Mouse (Mus musculus) liver, embryonic 13.5 days (tissue): Measurements from ENCODE around the gene Gm9736. TPM values are rescaled to one million over a fixed set of nuclear protein-coding genes. Genes with fewer than 3 reads are reported as not detected.
"Not testable (repeated sequence)": the region's sequence is repeated elsewhere in the genome, so short reads cannot be mapped to it uniquely, and the experiment has no call there.

Experiments
- ATAC-seq: fragments of 200-750 bp; cut with Nextera tagmentation; 2 replicates; pipeline ENCODE4 v1.8.0; 2017; ENCODE audit warnings: low read depth, mild to moderate bottlenecking, moderate number of reproducible peaks, moderate library complexity
- DNase-seq: peaks from one replicate; pipeline ENCODE4 v3.0.0; 2022
- H3K27ac ChIP-seq: fragments of 300-500 bp; sonication (generic); 2 replicates; pipeline ENCODE4 v1.5.1; 2015; ENCODE audit warnings: moderate library complexity, mild to moderate bottlenecking, inconsistent platforms
- H3K27me3 ChIP-seq: fragments of 300-500 bp; sonication (generic); 2 replicates; pipeline ENCODE4 v1.6.1; 2015; ENCODE audit warnings: mild to moderate bottlenecking, inconsistent platforms
- H3K36me3 ChIP-seq: fragments of 300-500 bp; sonication (generic); 2 replicates; pipeline ENCODE4 v1.6.1; 2015; ENCODE audit warnings: mild to moderate bottlenecking, inconsistent platforms
- H3K4me1 ChIP-seq: fragments of 300-500 bp; sonication (generic); replicated peaks from 2 replicates; pipeline ENCODE4 v1.6.1; 2015; ENCODE audit warnings: inconsistent platforms
- H3K4me2 ChIP-seq: fragments of 300-500 bp; sonication (generic); 2 replicates; pipeline ENCODE4 v1.6.1; 2015; ENCODE audit warnings: inconsistent platforms, mild to moderate bottlenecking, moderate library complexity
- H3K4me3 ChIP-seq: fragments of 300-500 bp; sonication (generic); replicated peaks from 2 replicates; pipeline ENCODE4 v1.5.1; 2015; ENCODE audit warnings: mild to moderate bottlenecking, inconsistent platforms
- H3K9ac ChIP-seq: fragments of 300-500 bp; sonication (generic); 2 replicates; pipeline ENCODE4 v1.6.1; 2015; ENCODE audit warnings: mild to moderate bottlenecking, inconsistent platforms
- H3K9me3 ChIP-seq: fragments of 300-500 bp; sonication (generic); replicated peaks from 2 replicates; pipeline ENCODE4 v1.6.1; 2016; ENCODE audit warnings: inconsistent platforms
- WGBS: fragments of 180-500 bp; shearing (Covaris S2); methylation state at CpG from one replicate; pipeline ENCODE4 v1.1.7; 2015; ENCODE audit not compliant: insufficient replicate concordance; 5-methylcytosine and 5-hydroxymethylcytosine counted together
- polyA plus RNA-seq: library from polyadenylated mRNA; unstranded; fragments of >200 nt; fragmentation: Nextera tagmentation; extraction: Ambion mirVana; gene quantifications from 2 replicates; pipeline ENCODE4 v1.2.1, GENCODE M21; 2015

Gm9736 gene
- polyA plus RNA-seq, 1 experiment from 2014 or later: not detected

DNA sequence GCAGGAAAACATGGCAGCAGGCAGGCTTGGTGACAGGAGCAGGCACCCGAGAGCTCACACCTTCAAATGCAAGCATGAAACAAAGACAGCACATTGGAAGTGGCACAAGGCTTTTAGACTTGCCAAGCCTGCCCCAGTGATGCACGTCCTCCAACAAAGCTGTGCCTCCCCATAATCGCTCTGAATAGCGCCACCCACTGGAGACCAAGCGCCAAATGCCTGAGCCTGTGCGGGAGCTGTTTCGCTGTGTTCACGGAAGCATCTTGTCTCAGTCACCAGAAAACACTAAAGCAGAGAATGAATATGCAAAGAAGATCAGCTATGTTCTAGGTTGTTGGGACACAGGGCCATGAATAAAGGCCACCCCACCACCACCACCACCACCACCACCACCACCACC is 26.3 kb downstream of the Gm9736 start:
- WGBS: 63% methylated on average over 8 of the region's 8 CpGs
- no peak overlapping the region for H3K4me3 ChIP-seq
- H3K9ac ChIP-seq: no peak overlapping the region
- no peak overlapping the region for H3K4me2 ChIP-seq
- H3K4me1 ChIP-seq: no peaks in the 10 kb centered on the region
- H3K36me3 ChIP-seq: no peaks in the 10 kb centered on the region
- no peaks in the 10 kb centered on the region for H3K27me3 ChIP-seq
- DNase-seq (no peak), ATAC-seq (no peak)
- H3K27ac ChIP-seq: no peak overlapping the region
- H3K9me3 ChIP-seq: no peaks in the 10 kb centered on the region

DNA sequence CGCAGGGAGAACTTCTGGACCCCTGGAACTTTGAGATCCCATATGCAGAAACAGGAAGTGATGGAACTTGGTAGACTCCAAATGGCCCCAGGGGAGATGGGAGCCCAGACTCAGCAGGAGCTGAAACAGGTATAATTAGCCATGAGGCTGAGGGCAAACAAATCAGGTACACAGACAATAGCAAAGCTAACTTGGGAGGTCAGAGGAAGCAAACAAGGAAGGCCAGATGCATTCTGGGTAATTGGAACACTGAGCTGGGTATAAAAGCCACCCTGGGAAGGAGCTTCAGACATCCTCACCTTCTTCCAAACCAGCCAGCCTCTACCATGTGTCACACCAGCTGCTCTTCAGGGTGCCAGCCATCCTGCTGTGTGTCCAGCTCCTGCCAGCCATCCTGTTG is 30.9 kb downstream of the Gm9736 start, which contains the start of gene Krtap12-1:
Gene Krtap12-1, plus strand, starts transcription at position 301 of the 400 bp plus-strand sequence.
- H3K27ac ChIP-seq, H3K36me3 ChIP-seq, H3K9me3 ChIP-seq, DNase-seq, ATAC-seq, H3K4me2 ChIP-seq, H3K4me3 ChIP-seq, H3K4me1 ChIP-seq, H3K27me3 ChIP-seq, H3K9ac ChIP-seq: not testable (repeated sequence)
- 59% methylated on average over 1 of the region's 1 CpGs for WGBS

DNA sequence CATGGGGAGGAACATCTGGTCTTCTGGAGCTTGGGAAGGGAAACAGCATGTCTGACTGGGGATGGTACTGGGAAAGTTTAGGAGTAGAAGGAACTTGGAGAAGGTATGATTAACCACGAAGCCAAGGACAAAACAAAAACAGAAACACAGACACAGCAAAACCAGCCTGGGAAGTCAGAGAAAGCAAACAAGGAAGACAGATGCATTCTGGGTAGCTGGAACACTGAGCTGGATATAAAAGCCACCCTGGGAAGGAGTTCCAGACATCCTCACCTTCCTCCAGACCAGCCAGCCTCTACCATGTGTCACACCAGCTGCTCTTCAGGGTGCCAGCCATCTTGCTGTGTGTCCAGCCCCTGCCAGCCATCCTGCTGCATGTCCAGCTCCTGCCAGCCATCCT is 35.6 kb downstream of the Gm9736 start, which contains the start of gene Gm10142:
Gene Gm10142, plus strand, starts transcription at position 301 of the 400 bp plus-strand sequence.
- Histone ChIP-seq H3K27me3 (no peaks in the 10 kb centered on the region), H3K27ac (no peak within 1 kb of the TSS), H3K4me2 (no peak within 1 kb of the TSS), H3K36me3 (no peaks in the 10 kb centered on the region), H3K9ac (no peak within 1 kb of the TSS), H3K4me3 (no peak within 1 kb of the TSS), H3K4me1 (no peaks in the 10 kb centered on the region), H3K9me3 (no peaks in the 10 kb centered on the region; the same call in 1 of the 2 replicates)
- DNase-seq: no peak
- WGBS: 58% methylated on average over 1 of the region's 1 CpGs
- no peak for ATAC-seq

DNA sequence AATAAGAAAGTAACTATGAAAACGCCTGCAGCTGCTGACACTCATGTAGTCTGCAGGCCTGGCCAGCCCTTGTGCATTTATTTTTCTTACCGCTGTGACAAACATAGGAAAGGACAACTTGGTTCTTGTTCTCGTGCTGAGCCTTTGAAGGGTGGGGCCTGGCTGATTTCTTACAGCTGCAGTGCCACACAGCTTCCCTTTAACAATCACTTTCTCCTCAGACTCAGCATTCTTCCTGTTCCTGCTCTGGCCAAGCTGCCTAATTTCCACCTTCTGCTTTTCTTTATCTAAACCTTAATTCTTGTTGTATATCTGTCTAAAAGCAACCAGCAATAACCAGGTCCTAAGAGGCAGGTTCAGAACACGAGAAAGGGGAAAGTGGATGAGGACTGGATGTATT is 37.4 kb downstream of the Gm9736 start:
- Histone ChIP-seq H3K27me3 (no peaks in the 10 kb centered on the region), H3K9me3 (no peaks in the 10 kb centered on the region; the same call in 1 of the 2 replicates), H3K4me2 (no peak overlapping the region), H3K4me1 (no peaks in the 10 kb centered on the region), H3K9ac (no peak overlapping the region), H3K4me3 (no peak overlapping the region), H3K27ac (no peak overlapping the region), H3K36me3 (no peaks in the 10 kb centered on the region)
- WGBS: 38% methylated on average over 4 of the region's 4 CpGs
- no peak for ATAC-seq
- no peak for DNase-seq

DNA sequence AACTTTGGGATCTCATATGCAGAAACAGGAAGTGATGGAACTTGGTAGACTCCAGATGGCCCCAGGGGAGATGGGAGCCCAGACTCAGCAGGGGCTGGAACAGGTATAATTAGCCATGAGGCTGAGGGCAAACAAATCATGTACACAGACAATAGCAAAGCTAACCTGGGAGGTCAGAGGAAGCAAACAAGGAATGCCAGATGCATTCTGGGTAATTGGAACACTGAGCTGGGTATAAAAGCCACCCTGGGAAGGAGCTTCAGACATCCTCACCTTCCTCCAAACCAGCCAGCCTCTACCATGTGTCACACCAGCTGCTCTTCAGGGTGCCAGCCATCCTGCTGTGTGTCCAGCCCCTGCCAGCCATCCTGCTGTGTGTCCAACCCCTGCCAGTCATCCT is 40.0 kb downstream of the Gm9736 start, which contains the start of gene Gm10024:
Gene Gm10024, plus strand, starts transcription at position 301 of the 400 bp plus-strand sequence.
- H3K36me3 ChIP-seq, H3K4me3 ChIP-seq, ATAC-seq, H3K9ac ChIP-seq, H3K4me1 ChIP-seq, H3K27me3 ChIP-seq, H3K9me3 ChIP-seq, H3K4me2 ChIP-seq, DNase-seq, H3K27ac ChIP-seq: not testable (repeated sequence)

DNA sequence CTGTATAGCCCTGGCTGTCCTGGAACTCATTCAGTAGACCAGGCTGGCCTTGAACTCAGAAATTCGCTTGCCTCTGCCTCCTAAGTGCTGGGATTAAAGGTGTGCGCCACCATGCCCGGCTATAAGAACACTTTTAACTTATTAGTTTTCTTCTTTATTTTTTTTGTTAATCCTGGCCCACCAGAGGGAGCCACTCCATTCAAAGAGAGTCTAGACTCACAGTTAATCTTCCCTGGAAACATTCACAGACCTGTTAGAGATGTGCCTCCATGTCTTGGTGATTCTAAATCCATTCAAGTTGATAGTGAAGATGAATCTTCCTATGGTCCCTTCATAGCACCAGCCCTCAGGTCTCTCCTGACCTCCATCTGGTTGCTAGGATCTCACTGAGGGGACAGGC is 41.3 kb downstream of the Gm9736 start:
- no peaks in the 10 kb centered on the region; the same call in 1 of the 2 replicates for H3K9me3 ChIP-seq
- H3K4me3 ChIP-seq: no peak overlapping the region
- H3K27ac ChIP-seq: no peak overlapping the region
- H3K4me2 ChIP-seq: no peak overlapping the region
- 65% methylated on average over 3 of the region's 3 CpGs for WGBS
- H3K27me3 ChIP-seq: no peaks in the 10 kb centered on the region
- no peak for DNase-seq
- no peak for ATAC-seq
- H3K36me3 ChIP-seq: no peaks in the 10 kb centered on the region
- H3K9ac ChIP-seq: no peak overlapping the region
- no peaks in the 10 kb centered on the region for H3K4me1 ChIP-seq

DNA sequence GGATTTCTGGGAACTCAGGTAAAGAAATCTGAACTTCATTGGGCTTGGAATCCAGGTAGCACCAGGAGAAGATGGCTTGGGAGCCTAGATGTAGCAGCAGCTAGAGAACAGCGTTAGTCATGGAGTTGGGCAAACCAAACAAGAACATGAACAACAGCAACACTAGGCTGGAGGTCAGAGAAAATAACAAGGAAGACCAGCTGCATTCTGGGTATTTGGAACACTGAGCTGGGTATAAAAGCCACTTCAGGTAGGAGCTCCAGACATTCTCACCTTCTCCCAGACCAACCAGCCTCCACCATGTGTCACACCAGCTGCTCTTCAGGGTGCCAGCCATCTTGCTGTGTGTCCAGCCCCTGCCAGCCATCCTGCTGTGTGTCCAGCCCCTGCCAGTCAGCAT is 44.8 kb downstream of the Gm9736 start, which contains the start of gene Gm10272:
Gene Gm10272, plus strand, starts transcription at position 301 of the 400 bp plus-strand sequence.
- 54% methylated on average over 1 of the region's 1 CpGs for WGBS
- no peaks in the 10 kb centered on the region; the same call in 1 of the 2 replicates for H3K9me3 ChIP-seq
- DNase-seq (no peak), ATAC-seq (no peak)
- H3K9ac ChIP-seq: no peak within 1 kb of the TSS
- no peaks in the 10 kb centered on the region for H3K4me1 ChIP-seq
- no peaks in the 10 kb centered on the region for H3K36me3 ChIP-seq
- H3K4me3 ChIP-seq: no peak within 1 kb of the TSS
- H3K27me3 ChIP-seq: no peaks in the 10 kb centered on the region
- no peak within 1 kb of the TSS for H3K4me2 ChIP-seq
- H3K27ac ChIP-seq: no peak within 1 kb of the TSS

Other genes with a start within 250 kb of the Gm9736 start
- 23.3 and 26.2 TPM in 2 replicates for gene Fam207a, start 235.6 kb downstream of the Gm9736 start, polyA plus RNA-seq
- gene Itgb2, start 221.1 kb downstream of the Gm9736 start, polyA plus RNA-seq: 10.3 and 10.7 TPM in 2 replicates
- gene Pttg1ip, start 169.6 kb downstream of the Gm9736 start, polyA plus RNA-seq: 64.1 and 73.2 TPM in 2 replicates
- gene Sumo3, start 145.3 kb downstream of the Gm9736 start, polyA plus RNA-seq: 118 and 127 TPM in 2 replicates
- gene Gm49325, start 145.2 kb downstream of the Gm9736 start, polyA plus RNA-seq: 1.1 and 5.3 TPM in 2 replicates
- gene Ube2g2, start 129.1 kb downstream of the Gm9736 start, polyA plus RNA-seq: 47.2 and 50.1 TPM in 2 replicates
- gene Tspear, start 64.8 kb downstream of the Gm9736 start, polyA plus RNA-seq: 0.07 and 0.10 TPM in 2 replicates
- not detected in 2 replicates for gene Gm19402, start 60.6 kb downstream of the Gm9736 start, polyA plus RNA-seq
- not detected in 2 replicates for gene Gm9508, start 54.1 kb downstream of the Gm9736 start, polyA plus RNA-seq
- gene Gm10272, start 44.7 kb downstream of the Gm9736 start, polyA plus RNA-seq: not detected in 2 replicates
- not detected in 2 replicates for gene Gm10024, start 39.9 kb downstream of the Gm9736 start, polyA plus RNA-seq
- gene Gm10142, start 35.5 kb downstream of the Gm9736 start, polyA plus RNA-seq: not detected in 2 replicates
- gene Krtap12-1, start 30.8 kb downstream of the Gm9736 start, polyA plus RNA-seq: not detected in 2 replicates
- not detected in 2 replicates for gene Gm10100, start 24.9 kb downstream of the Gm9736 start, polyA plus RNA-seq
- not detected in 2 replicates for gene Gm18596, start 8.7 kb downstream of the Gm9736 start, polyA plus RNA-seq
- not detected in 2 replicates for gene Gm3233, start 8.3 kb upstream of the Gm9736 start, polyA plus RNA-seq
- gene Gm3238, start 20.0 kb upstream of the Gm9736 start, polyA plus RNA-seq: not detected in 2 replicates
- not detected in 2 replicates for gene Gm7138, start 25.6 kb upstream of the Gm9736 start, polyA plus RNA-seq
- not detected in 2 replicates for gene Gm3250, start 31.2 kb upstream of the Gm9736 start, polyA plus RNA-seq
- not detected in 2 replicates for gene Gm7137, start 36.8 kb upstream of the Gm9736 start, polyA plus RNA-seq
- not detected in 2 replicates for gene Gm9639, start 43.7 kb upstream of the Gm9736 start, polyA plus RNA-seq
- not detected in 2 replicates for gene Gm19668, start 47.8 kb upstream of the Gm9736 start, polyA plus RNA-seq
- not detected in 2 replicates for gene Gm9507, start 60.5 kb upstream of the Gm9736 start, polyA plus RNA-seq
- not detected in 2 replicates for gene Gm2696, start 63.3 kb upstream of the Gm9736 start, polyA plus RNA-seq
- gene Krtap10-4, start 75.7 kb upstream of the Gm9736 start, polyA plus RNA-seq: not detected in 2 replicates
- not detected in 2 replicates for gene Krtap10-10, start 84.6 kb upstream of the Gm9736 start, polyA plus RNA-seq
- not detected in 2 replicates for gene Gm36176, start 95.4 kb upstream of the Gm9736 start, polyA plus RNA-seq
- not detected in 2 replicates for gene Gm10318, start 101.5 kb upstream of the Gm9736 start, polyA plus RNA-seq
- not detected in 2 replicates for gene Gm3285, start 110.6 kb upstream of the Gm9736 start, polyA plus RNA-seq
- 8.6 and 10.1 TPM in 2 replicates for gene Lrrc3, start 151.2 kb upstream of the Gm9736 start, polyA plus RNA-seq
- 0.73 and 0.94 TPM in 2 replicates for gene Trpm2, start 219.2 kb upstream of the Gm9736 start, polyA plus RNA-seq
- 4.6 and 5.7 TPM in 2 replicates for gene 1810043G02Rik, start 227.2 kb upstream of the Gm9736 start, polyA plus RNA-seq